ENCODE assay signal across 35 mouse cellular contexts in the genomic region with DNA sequence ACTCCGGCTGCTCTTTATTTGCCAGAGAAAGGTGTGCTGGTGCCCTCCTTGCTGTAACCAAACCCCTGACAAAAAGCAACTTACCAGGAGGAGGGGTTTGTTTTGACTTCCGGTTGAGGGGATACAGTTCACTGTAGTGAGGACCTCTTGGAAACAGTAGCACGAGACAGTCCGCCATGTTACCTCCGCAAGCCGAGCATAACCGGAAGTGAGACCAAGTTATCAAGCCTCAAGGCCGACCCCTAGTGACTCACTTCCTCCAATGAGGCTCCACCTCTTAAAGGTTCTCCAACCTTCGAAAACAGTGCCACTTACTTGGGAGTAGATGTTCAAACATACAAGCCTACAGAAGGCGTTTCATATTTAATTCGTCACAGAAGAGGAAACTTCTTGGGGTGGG.
"Had no signal": no experiment of that assay in that cellular context is flagged by ENCODE, and none has a peak within 500 bp of the region (broad histone marks: within the 10 kb centered on the region; RNA-seq: fewer than 3 reads in every experiment).

No protein-coding gene starts in this region.

- ATAC-seq: hindbrain, embryonic 16.5 days; hindbrain, postnatal 0 days; inflammation-experienced regulatory T-cells, adult 6 months; intestine, embryonic 15.5 days; intestine, embryonic 16.5 days; intestine, postnatal 0 days had no signal

- H3K27ac ChIP-seq: heart, embryonic 10.5 days; heart, embryonic 13.5 days; heart, embryonic 15.5 days; hindbrain, embryonic 10.5 days; hindbrain, embryonic 12.5 days; hindbrain, embryonic 13.5 days; hindbrain, embryonic 14.5 days; hindbrain, embryonic 15.5 days; hindbrain, postnatal 0 days; intestine, embryonic 15.5 days; kidney, embryonic 15.5 days; kidney, postnatal 0 days; layer of hippocampus, adult 2 months had no signal

- H3K27me3 ChIP-seq: heart, embryonic 12.5 days; heart, embryonic 13.5 days; heart, embryonic 15.5 days; hindbrain, embryonic 12.5 days; hindbrain, embryonic 13.5 days; hindbrain, embryonic 15.5 days; intestine, embryonic 15.5 days; kidney, embryonic 15.5 days had no signal

- H3K4me3 ChIP-seq: heart, embryonic 10.5 days; heart, embryonic 12.5 days; heart, embryonic 13.5 days; heart, embryonic 15.5 days; hindbrain, embryonic 10.5 days; hindbrain, embryonic 12.5 days; hindbrain, embryonic 13.5 days; hindbrain, embryonic 15.5 days; intestine, embryonic 15.5 days; kidney, embryonic 15.5 days; layer of hippocampus, adult 2 months had no signal

- H3K36me3 ChIP-seq: heart, embryonic 10.5 days; heart, embryonic 12.5 days; heart, embryonic 13.5 days; heart, embryonic 15.5 days; hindbrain, embryonic 10.5 days; hindbrain, embryonic 12.5 days; hindbrain, embryonic 13.5 days; hindbrain, embryonic 15.5 days; intestine, embryonic 15.5 days; kidney, embryonic 15.5 days had no signal

- H3K9me3 ChIP-seq: heart, embryonic 10.5 days; heart, embryonic 15.5 days; hindbrain, embryonic 10.5 days; hindbrain, embryonic 12.5 days; hindbrain, embryonic 13.5 days; hindbrain, embryonic 15.5 days; intestine, embryonic 15.5 days; kidney, embryonic 15.5 days had no signal

- H3K4me1 ChIP-seq: hindbrain, embryonic 12.5 days; hindbrain, embryonic 13.5 days; hindbrain, embryonic 15.5 days; intestine, embryonic 15.5 days; kidney, embryonic 15.5 days had no signal

- DNase-seq: heart, postnatal 10 days; heart, postnatal 14 days; heart, postnatal 36 days; heart, postnatal 4 days; kidney, adult 11 months; kidney, adult 18-20 months; kidney, adult 2 months; kidney, adult 8-10 months; kidney, adult 9 months; kidney, postnatal 10 days; kidney, postnatal 14 days; kidney, postnatal 25 days; kidney, postnatal 36 days; kidney, postnatal 4 days; layer of hippocampus, adult 9-11 months; layer of hippocampus, postnatal 36 days had no signal

- H3K4me2 ChIP-seq: heart, embryonic 11.5 days; heart, embryonic 12.5 days; heart, embryonic 13.5 days; heart, embryonic 15.5 days; hindbrain, embryonic 12.5 days; hindbrain, embryonic 13.5 days; hindbrain, embryonic 14.5 days; hindbrain, embryonic 15.5 days; intestine, embryonic 15.5 days; kidney, embryonic 15.5 days had no signal

- H3K9ac ChIP-seq: heart, embryonic 12.5 days; heart, embryonic 13.5 days; heart, embryonic 15.5 days; hindbrain, embryonic 12.5 days; hindbrain, embryonic 13.5 days; hindbrain, embryonic 14.5 days; hindbrain, embryonic 15.5 days; intestine, embryonic 15.5 days; kidney, embryonic 15.5 days had no signal
